Mouse (Mus musculus) kidney, adult 10 weeks (tissue): ENCODE results near the gene Olfr551. TPM values are rescaled to one million over a fixed set of nuclear protein-coding genes. Genes with fewer than 3 reads are reported as not detected.

ENCODE experiments used
- polyA plus RNA-seq: library from polyadenylated mRNA; stranded (reverse); fragments of 350-450 nt; fragmentation: Illumina TruSeq; extraction: RNeasy Lipid Tissue Mini Kit (QIAGEN cat#74804); gene quantifications from one replicate; pipeline ENCODE4 v1.2.3, GENCODE M21; 2014; ENCODE audit warnings: low read depth, low replicate concordance

Gene Olfr551
- polyA plus RNA-seq = not detected

DNA sequence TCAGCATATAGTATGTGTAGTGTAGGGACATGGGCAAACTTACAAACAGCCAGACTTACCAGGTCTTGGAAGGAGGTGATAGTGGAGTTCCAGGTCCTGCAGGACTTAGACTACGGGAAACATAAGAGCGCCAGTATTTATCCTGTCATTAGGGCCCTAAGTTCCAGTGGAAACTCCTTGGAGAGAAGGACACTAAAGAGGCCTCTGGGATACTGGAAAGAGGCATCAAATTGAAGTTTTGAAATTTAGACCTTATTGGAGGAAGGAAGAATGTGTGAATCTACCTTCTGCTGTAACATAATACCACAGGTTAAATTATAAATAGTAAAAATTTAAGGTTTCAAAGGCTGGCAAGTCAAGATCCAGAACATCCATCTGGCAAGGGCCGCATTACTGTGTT, at the start of gene Olfr551:
TSS of gene Olfr551 (minus strand) at position 101 of the 400 bp plus-strand sequence.

DNA sequence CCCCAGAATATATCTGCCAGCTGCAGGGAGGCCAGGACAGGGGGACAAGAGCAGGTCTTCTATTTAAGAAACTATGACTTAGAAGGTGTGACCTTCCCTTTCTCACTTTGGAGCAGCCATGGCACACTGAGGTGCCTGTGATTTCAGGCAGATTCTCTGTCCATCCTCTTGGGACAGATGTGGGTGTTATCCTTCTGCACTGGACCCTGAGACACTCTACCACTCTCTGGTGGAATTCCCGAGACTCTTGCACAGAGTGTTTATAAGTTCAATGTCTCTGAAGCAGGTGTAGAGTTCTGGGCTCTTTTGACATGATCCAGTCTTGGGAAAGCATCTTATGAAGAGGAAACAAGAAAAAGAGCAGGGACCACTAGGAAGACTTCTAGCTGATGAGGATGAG, 46.4 kb upstream of the Olfr551 start, which contains the start of gene Olfr554:
TSS of gene Olfr554 (plus strand) at position 301 of the 400 bp plus-strand sequence.

DNA sequence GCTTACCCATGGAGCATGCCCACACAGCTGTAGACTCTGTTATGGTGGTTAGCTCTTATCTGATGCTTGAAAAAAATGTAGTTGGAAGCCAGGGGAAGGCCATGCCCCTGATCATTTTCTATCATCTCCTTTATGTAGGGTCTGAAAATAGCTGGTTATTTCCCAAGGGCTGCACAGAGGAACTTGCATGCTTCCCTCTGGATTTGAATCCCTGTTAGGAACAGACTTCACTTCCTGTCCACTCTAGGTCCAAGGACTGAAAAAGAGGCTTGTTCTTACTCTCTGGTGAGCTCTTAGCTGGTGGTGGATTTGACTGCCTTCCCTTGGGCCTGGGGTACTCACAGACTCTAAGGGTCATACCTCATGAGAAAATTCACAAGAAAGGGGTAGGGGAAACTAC, 26.4 kb upstream of the Olfr551 start, which contains the start of gene Olfr553:
TSS of gene Olfr553 (minus strand) at position 101 of the 400 bp plus-strand sequence.

DNA sequence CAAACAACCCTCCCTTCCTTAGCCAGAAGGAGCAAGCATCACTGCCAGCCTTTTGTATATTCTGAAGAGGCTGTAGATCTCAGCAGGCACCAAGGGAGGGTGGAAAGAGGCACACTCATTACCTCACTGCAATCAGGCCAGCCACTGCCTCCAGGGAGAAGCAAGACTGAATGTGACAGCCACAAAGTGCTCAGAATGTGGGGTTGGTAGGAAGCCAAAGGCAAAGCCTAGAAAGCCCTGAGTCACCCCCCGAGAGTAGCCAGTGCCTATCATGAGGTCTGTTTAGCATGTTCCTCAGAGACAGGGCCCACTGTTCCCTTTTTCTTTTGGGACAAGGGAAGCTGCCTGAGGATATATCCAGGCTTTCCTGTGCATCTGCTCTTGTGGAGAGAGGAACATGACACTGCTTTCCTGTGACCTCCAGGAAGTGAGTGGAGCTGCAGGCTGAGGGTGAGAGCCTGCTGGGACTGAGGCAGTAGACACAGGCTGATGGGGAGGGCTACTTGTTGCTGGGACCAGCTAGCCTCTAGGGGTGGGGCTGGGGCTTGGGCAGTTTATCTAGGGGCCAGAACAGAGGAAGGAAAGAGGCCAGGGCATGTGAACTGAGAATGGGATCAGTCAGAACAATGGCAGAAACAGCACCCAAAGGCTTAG, 5.8 kb upstream of the Olfr551 start, which contains the start of gene Olfr552:
TSS of gene Olfr552 (plus strand) at position 393 of the 654 bp plus-strand sequence.

DNA sequence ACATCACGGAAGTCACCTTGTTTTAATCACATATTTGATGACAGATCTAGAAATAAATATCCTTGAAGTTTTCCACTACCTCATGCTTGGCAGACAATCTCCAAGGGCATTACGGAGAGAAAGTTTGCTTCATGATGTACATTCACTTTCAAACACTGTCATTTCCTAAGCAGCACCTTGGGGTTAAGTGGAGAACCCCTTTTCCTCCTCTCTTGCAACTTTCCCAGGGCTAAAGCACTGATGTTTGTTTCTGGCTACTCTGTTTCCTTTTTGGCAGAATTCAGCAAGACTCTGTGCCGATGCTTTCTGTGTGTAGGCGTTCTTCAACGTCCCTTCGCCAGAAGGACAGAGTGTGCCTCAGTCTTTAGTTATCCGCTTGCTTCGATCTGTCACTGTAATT, 20.5 kb downstream of the Olfr551 start, which contains the start of gene Olfr550:
TSS of gene Olfr550 (plus strand) at position 301 of the 400 bp plus-strand sequence.

DNA sequence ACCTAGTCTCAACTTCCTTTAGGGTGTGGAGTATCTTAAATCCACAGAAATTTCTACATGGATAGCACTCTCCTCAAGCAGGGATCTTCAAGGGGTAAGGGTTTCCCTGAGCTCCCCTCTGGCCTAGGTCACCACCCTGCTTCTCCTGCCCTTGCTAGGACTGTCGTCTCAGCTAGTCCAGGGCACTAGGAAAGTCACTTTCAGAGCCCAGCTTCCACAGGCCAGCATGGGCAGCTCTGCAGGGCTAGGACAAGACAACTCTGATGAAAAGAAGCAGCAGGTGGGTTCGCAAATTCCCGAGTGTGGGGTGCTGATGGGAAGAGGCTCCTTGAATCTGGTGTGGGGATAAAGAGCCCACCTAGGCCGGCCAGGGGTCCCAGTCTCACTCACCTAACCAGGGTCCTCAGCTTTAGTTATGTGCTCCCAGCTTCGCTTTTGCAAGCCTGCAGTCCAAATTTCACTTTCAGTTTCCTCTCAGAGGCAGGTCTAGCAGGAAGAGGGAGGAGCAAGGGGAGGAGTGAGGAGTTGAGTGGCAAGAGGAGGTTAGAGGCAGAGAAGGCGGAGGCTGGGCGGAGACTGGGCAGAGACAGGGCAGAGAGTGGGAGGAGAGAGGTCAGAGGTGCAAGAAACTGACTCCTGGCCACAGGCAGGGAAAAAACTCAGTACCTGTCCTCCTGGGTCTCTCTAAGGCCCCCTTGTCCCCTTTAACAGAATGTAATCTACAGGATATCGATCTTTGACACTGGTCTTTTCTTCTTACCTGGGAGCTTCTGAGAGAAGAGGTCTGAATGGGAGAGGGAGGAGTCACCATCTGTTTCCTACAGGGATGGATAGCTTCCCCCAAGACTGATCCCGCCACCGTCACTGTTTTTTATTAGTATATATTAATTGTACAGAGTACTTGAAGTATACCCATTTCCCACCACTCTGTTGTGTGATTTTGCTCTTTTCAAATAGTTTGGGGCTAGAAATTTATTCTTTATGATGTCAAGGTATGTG, 26.4 kb downstream of the Olfr551 start, which contains the start of gene Trim21:
TSS of gene Trim21 (minus strand) at position 488 of the 999 bp plus-strand sequence.

DNA sequence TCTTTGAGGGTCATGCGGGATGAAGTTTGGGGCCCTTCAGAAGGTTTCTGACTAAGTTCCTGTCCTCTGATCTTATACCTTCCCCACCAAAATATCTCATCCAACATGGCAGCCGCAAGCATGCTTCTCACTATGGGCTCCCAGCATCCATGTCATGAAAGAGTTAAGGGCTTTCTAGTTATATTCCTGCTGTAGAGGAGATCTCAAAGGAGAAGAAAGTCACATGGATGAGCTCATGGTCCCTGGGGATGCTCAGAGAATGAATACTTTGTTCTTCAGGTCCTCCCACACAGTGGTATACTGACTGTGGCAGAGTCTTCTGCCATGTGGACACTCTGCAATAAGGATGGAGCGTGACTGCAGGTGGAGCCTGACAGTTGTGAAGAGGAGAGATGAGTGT, 42.1 kb downstream of the Olfr551 start, which contains the start of gene Olfr549:
TSS of gene Olfr549 (plus strand) at position 301 of the 400 bp plus-strand sequence.

DNA sequence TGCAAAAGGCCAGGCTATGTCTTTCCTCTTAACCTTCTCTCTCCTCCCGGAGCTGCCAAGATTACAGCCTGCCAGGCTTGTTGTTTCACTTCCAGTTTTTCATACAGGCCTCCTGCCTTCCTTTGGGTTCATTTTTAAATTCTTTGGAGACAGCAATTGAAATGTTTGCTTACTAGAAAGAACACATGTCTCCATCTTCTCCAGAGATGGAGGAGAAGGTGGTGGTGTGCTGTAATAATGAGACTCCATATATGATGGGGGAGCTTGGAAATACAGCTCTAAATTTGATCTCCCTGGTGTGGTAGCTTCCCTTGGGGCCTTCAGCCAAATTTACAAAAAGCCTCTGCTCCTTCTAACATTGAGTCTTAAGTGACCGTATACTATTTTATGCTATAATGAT, 51.1 kb downstream of the Olfr551 start, which contains the start of gene Olfr548-ps1:
TSS of gene Olfr548-ps1 (plus strand) at position 301 of the 400 bp plus-strand sequence.

DNA sequence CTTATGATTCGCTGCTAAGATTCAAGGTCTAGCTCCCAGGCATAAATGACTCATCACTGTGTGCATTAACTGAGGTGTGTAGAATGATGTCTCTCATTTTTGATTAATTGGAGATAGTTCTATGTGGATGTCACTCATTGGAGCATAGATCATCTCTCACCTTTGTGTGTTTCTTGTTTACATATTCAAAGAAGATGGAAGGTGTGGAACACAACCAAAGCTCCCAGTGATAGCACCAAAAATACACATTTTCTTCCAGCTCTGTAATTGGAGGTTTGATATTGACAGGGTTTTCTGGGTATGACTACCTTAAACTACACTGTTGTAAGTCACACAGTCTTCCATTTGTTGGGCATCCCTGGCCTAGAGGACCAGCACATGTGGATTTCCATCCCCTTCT, 57.2 kb downstream of the Olfr551 start, which contains the start of gene Olfr547:
TSS of gene Olfr547 (plus strand) at position 301 of the 400 bp plus-strand sequence.

Other genes with a start within 250 kb of the Olfr551 start
- 22.6 TPM for gene Rrm1, start 150.2 kb downstream of the Olfr551 start, polyA plus RNA-seq
- gene Olfr543, start 110.2 kb downstream of the Olfr551 start, polyA plus RNA-seq = not detected
- gene Olfr544, start 103.6 kb downstream of the Olfr551 start, polyA plus RNA-seq = not detected
- gene Olfr545, start 92.3 kb downstream of the Olfr551 start, polyA plus RNA-seq = not detected
- gene Olfr547, start 57.1 kb downstream of the Olfr551 start, polyA plus RNA-seq = not detected
- gene Olfr548-ps1, start 51.0 kb downstream of the Olfr551 start, polyA plus RNA-seq = not detected
- not detected for gene Olfr549, start 42.0 kb downstream of the Olfr551 start, polyA plus RNA-seq
- gene Trim21, start 26.4 kb downstream of the Olfr551 start, polyA plus RNA-seq = 8.2 TPM
- not detected for gene Olfr550, start 20.4 kb downstream of the Olfr551 start, polyA plus RNA-seq
- gene Olfr552, start 5.9 kb upstream of the Olfr551 start, polyA plus RNA-seq = not detected
- not detected for gene Olfr553, start 26.3 kb upstream of the Olfr551 start, polyA plus RNA-seq
- not detected for gene Olfr554, start 46.5 kb upstream of the Olfr551 start, polyA plus RNA-seq
- not detected for gene Olfr555, start 66.9 kb upstream of the Olfr551 start, polyA plus RNA-seq
- not detected for gene Olfr556, start 73.0 kb upstream of the Olfr551 start, polyA plus RNA-seq
- 5.0 TPM for gene Trim68, start 95.4 kb upstream of the Olfr551 start, polyA plus RNA-seq
- not detected for gene Olfr557, start 104.0 kb upstream of the Olfr551 start, polyA plus RNA-seq
- 5.7 TPM for gene Olfr558, start 110.3 kb upstream of the Olfr551 start, polyA plus RNA-seq
- not detected for gene Olfr33, start 127.2 kb upstream of the Olfr551 start, polyA plus RNA-seq
- gene Olfr559, start 135.6 kb upstream of the Olfr551 start, polyA plus RNA-seq = not detected
- not detected for gene Olfr560, start 167.5 kb upstream of the Olfr551 start, polyA plus RNA-seq
- gene Olfr78, start 167.6 kb upstream of the Olfr551 start, polyA plus RNA-seq = 0.97 TPM
- not detected for gene Olfr561, start 179.3 kb upstream of the Olfr551 start, polyA plus RNA-seq
- gene Olfr564, start 211.6 kb upstream of the Olfr551 start, polyA plus RNA-seq = not detected